Comparison of ENCODE assay signal across 12 mouse cellular contexts in the genomic region with DNA sequence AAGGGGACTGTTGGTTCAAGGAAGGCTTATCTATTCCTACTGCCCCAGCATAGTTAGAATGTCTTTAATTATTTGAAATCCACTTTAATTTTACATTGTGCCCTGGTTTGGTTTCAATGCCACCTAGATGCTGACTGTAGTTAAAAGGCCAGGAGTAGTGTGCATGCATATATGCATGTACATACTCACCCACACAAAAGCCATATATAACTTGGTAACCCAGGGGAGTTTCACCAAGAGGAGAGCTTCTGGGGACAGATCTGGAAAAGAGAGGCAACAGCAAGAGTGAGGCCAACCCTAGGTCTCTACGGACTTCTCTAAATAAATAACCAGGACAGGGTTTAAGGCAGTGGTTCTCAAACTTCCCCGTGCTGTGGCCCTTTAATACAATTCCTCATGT.
"Had no signal": no experiment of that assay in that cellular context is flagged by ENCODE, and none has a peak within 500 bp of the region (broad histone marks: within the 10 kb centered on the region; RNA-seq: fewer than 3 reads in every experiment).

No protein-coding gene starts in this region.

- DNase-seq: retina, postnatal 1 day; right cerebral cortex, adult 18-20 months; right cerebral cortex, postnatal 14 days; right cerebral cortex, postnatal 25 days; right cerebral cortex, postnatal 4 days; spleen, adult 18-20 months; thymus, adult 18-20 months; thymus, adult 2 months; thymus, postnatal 14 days; thymus, postnatal 25 days; thymus, postnatal 36 days; thymus, postnatal 4 days had no signal
